Mouse (Mus musculus) bone marrow macrophage, adult 2 months (primary cell): ENCODE data around the gene Cstb.

Experiments used
- CTCF ChIP-seq: IDR thresholded peaks from 2 replicates; pipeline ENCODE4 v1.5.1; 2012; ENCODE audit warnings: low read depth, mild to moderate bottlenecking, low read length, moderate library complexity
- POLR2A ChIP-seq: IDR thresholded peaks from 2 replicates; pipeline ENCODE4 v1.6.1; 2012; ENCODE audit warnings: mild to moderate bottlenecking, low read depth, low read length, borderline replicate concordance

- TF ChIP-seq CTCF: no peak
- no peak for TF ChIP-seq POLR2A
Observed at GRCm38 (mm10) chr10:78472046-78472445, 46.6 kb downstream of the Cstb start.
